Mouse (Mus musculus) adrenal gland, adult 18-20 months (tissue): ENCODE measurements around the gene Exosc5. TPM values are rescaled to one million over a fixed set of nuclear protein-coding genes. Genes with fewer than 3 reads are reported as not detected.
A peak's percentile ranks its signal among the peaks of the same experiment; 100 is the strongest.

Experiments
- DNase-seq, 2 experiments: peaks; one replicate each; pipeline ENCODE4 v3.0.0; 2021 to 2022; ENCODE audit warnings: low spot score in 2 of 2
- long read RNA-seq, 2 experiments: library from polyadenylated mRNA; stranded (forward); transcript quantifications; one replicate each; pipeline ENCODE4 v2.0.0; 2021
- total RNA-seq, 2 experiments: library from RNA; stranded (reverse); gene quantifications; 1 replicate in 1 of 2; 2 replicates in 1 of 2; pipeline ENCODE4 v1.2.3; 2021

The Exosc5 gene
- total RNA-seq, result 10 to 100 TPM; 38.0 to 49.3 TPM
- long read RNA-seq, experiment 1, transcript Exosc5-201 (6 exons, 1,020 nt), result major isoform, 16 of 18 reads
- long read RNA-seq, experiment 1, partial matches to known transcripts, result 0 of 18 reads
- long read RNA-seq, experiment 1, other reads (novel, unspliced or antisense), result 1 of 18 reads
- long read RNA-seq, experiment 2, transcript Exosc5-201 (6 exons, 1,020 nt), result major isoform, 65 of 69 reads
- long read RNA-seq, experiment 2, partial matches to known transcripts, result 1 of 69 reads
- long read RNA-seq, experiment 2, other reads (novel, unspliced or antisense), result 2 of 69 reads

DNA sequence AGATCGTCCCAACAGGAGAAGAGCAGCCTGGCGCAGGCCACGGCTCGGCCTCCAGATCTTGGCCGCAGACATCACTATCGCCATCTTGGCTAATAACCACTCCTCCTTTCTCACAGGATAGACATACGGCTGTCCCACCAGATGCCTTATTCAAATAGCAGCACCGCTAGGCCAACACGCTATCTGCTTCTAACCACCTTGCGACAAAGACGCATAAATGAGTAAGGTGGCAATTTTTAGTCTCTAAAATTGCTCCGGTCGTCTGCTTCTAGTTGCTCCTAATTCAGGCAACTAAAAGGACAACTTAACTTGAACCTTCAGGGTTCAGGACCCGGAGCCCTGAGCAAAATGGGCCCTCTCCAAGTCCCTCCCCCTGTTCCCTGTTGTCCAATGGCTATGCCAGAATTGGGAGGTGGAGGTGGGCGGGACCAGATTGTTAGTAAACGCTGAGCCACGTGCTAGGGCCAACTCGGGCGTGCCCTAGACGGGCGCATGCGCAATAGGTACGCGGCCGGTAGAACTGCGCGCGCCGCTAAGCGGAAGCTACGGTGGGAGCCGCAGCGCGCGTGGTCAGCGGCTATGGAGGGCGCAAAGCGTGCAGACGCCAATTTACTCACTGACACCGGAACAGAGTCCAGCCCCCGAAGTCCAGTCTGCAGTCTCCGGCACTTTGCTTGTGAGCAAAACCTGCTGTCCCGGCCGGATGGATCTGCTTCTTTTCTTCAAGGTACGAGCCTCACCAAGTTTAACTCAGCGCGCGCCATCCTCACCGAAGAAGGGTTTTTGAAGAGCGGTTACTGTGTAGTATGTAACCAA is at the start of gene Exosc5, which contains the start of gene Bckdha:
Gene Exosc5 (plus strand): TSS at position 508 of the 816 bp plus-strand sequence.
Gene Bckdha (minus strand): TSS at position 325 of the 816 bp plus-strand sequence.
- peak; percentile 95 for DNase-seq

DNA sequence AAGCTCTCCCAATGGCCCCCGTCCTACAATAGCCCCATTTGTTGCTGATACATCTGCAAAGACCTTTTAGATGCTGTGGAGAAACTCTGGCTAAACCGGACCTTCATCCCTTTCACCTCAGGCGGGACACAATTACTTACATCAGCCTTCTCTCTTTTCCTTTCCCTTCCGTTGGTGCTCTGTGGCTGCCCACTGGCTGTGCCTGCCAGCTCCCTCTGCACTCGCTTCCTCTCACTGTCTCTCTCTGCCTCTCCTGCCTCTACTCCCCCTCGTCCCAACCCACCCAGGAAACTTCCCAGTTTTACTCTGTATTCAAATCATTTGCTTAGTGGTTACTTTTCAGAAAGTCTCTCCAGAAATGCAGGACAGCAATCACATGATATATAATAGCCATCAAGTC is 48.9 kb upstream of the Exosc5 start:
- DNase-seq, result no peak

DNA sequence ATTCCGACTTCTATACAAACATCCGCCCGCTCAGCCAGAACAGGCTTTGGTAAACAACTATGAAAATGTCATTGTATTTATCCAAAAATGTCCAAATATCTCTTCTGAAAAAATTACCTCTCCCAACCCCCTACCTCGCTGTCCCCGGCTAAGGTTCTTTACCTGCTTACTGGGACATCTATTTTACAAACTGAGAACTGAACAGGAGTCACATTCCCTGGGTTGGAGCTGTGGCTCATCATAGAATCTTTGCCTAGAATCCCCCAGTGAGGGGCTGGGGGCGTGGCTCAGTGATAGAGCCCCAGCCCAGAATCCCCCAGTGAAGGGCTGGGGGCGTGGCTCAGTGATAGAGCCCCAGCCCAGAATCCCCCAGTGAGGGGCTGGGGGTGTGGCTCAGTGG is 47.5 kb upstream of the Exosc5 start:
- DNase-seq, result no peak

DNA sequence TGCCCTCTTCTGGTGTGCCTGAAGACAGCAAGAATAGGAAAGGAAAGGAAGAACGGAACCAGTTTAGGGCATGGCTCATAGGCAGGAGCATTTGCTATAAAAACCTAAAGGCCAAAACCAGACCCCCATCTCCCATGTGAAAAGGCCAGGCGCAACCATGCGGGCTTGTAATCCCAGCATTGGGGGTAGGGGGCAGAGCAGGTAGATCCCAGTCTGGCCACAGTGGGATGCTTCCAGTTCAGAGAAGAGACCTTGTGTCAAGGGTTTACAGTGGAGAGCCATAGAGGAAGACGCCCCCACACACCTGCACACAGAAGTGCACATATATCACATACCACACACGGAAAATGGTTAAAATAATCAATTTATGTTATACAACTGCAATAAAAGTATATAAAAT is 44.9 kb upstream of the Exosc5 start:
- no peak for DNase-seq

DNA sequence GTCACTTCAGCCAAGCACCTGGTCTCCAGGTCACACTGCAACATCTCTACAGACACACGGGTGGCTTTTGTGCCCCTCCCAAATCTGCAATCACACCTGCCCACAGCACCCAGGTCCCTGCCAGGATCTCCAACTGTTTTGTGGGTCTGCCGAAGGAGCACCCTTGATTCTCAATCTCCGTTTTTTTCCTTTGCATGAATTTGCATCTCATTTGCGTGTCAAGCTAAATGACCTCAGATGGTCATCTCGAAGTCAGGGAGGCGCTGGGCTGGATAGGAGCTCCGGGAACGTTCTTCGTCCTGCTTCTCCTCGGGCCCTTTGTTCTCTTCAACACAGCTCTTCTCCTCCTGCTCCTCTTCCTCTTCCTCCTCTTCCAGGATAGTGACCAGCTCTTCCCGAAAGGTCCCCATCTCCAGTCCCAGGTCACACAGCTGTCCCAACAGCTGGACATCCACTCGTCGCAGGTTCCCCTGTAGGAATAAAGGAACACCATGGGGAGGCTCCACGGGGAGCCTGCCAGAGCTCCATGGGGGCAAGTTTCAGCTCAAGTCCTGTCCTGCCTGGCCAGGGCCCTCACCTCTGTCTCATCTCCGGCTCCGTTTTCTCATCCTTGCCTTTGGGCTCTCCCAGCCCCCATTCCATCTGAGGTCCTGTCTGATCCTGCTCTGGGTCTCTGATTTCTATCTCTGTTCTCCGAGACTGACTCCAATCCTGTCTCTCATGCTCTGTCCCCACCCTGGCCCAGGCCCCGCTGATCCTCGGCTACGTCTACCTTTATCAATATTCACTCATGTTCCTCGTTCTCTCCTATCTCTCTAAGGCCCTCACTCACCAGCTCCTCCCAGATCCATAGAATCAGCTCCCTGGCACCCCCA is 43.9 kb upstream of the Exosc5 start:
- no peak for DNase-seq

DNA sequence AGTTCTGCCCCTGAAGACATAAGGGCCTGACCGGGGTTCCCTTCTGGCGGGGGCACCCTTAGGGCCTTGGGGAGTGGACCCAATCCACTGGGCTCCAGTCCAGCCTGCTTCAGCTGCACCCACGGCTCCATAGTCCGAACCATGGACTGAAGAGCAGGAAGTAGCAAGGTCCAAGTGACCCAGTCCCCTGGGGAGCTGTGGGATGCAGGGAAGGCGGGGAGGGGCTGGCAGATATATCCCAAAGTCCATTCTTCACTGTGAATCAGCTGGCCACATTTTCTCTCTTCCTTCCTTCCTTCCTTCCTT is 43.3 kb upstream of the Exosc5 start, which contains the start of gene Erich4:
Gene Erich4 (minus strand): TSS at position 187 of the 306 bp plus-strand sequence.
- DNase-seq, result peak in 1 of 2 experiments; percentile 12

DNA sequence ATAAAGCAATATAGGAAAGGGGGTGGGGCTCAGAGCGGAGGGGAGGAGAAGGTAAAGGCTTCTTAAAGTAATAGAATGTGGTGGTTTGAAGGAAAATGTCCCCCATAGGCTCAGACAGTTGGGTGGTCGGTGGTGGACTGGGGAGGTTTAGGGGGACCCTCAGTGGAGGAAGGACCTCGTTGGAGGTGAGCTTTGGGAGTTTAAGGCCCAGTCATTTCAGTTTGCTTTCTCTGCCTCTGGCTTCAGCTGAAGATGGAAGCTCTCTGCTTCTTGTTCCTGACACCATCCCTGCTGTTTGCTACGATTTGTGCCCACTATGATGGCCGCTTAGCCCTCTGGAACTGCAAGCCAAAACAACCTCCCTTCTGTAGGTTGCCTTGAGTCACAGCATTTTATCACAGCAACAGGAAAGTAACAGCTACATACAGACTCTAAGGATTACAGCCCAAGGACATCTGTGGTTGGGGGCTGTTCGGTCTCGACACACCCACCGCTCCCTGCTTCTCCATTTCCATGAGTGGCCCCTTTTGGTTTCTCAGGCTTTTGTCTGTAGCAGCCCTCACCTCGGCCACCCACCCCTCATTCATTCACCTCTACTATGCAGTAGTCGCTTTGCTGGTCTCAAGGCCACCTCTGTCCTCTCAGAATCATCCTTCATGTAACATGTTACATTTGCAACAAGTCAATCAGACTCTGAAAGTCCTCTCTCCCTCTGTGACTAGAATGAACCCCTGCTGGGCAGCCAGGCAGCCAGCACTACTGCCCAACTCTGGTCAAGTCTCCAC is 41.4 kb upstream of the Exosc5 start:
- peak in 1 of 2 experiments; percentile 16 for DNase-seq

DNA sequence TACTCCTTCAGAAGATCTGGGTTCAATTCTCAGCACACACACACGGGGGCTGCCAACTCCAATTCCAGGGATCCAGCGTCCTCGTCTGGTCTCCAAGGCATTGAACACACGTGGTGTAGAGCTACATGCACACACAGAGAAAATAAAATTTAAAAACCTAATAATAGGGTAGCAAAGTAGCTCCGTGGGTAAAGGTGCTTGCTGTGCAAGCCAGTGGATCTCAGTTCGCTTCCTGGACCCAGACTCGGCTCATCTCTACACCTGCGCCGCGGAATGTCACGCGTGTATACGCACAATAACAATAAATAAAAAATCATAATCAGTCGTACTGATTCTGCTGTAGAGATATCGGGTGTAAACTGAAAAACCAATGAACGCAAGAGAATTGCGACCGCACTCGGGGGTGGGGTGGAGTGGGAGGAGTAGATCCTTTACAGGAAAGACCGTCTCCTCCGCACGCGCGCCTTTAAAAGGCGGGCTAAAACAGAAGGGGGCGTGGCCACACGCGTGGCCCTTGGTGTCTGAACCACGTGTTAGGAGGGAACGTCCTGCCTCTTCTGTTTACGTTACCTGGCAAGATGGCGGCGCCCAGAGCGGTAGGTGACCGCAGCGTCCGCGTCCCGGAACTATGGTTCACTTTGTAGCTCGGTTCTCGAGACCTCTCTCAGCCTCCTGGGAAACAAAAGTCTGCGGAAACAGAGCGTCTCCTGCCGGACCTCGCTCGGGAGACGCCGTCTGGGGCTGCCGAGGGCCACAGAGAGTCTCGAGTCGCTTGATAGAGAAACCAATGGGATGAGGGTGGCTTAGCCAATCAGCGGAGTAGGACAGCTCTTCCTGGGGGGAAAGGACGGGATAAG is 39.9 kb upstream of the Exosc5 start, which contains the start of gene Dmac2:
Gene Dmac2 (plus strand): TSS at position 550 of the 857 bp plus-strand sequence.
- DNase-seq, result peak; percentile 89 to 91

DNA sequence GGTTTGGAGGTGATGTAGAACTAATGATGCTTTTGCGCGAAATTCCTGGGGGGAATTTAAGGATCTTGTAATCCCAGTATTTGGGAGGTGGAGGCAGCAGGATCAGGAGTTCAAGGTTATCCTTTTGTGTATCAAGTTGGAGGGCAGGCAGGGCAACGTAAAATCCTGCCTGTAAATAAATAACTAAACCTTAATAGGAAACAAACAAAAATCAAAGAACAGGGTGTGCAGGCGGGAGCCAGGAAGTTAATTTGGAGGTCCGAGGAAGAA is 39.3 kb upstream of the Exosc5 start:
- DNase-seq, result no peak

DNA sequence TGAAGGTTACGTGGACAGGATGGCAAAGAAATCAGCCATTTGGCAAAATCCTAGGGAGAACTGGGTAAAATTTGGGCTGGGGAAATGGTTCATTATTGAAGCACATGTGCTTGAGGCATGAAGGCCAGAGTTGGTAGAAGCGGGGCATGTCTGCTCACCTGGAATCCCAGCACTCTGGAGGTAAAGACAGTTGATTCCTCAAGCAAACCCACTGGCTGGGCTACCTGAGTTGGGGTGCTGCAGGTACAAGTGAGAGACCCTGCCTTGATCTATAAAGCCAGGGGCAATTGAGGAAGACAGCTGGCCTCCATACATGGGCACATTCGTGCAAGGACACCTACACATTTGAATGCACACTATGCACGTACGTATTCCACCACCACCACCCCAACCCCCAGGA is 38.9 kb upstream of the Exosc5 start:
- DNase-seq, result peak in 1 of 2 experiments; percentile 9

DNA sequence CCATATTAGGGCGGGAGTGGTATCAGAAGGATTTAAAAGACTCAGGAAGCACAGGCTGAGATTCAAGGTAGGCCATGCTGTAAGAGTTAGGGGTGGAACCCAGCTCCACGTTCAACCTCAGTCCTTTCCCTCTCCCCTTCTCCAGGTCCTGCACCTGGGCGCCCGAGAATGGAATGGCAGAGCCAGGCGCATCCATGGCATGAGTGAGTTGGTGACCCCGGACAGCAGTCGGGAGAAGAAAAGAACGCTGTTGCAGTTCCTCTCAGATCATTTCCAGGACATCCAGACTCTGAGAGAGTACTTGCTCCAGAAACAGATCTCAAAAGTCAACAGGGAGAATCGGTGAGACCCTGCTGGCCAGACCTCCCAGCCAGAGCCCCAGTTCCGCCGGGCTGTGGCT is 38.2 kb upstream of the Exosc5 start:
- peak in 1 of 2 experiments; percentile 19 for DNase-seq

DNA sequence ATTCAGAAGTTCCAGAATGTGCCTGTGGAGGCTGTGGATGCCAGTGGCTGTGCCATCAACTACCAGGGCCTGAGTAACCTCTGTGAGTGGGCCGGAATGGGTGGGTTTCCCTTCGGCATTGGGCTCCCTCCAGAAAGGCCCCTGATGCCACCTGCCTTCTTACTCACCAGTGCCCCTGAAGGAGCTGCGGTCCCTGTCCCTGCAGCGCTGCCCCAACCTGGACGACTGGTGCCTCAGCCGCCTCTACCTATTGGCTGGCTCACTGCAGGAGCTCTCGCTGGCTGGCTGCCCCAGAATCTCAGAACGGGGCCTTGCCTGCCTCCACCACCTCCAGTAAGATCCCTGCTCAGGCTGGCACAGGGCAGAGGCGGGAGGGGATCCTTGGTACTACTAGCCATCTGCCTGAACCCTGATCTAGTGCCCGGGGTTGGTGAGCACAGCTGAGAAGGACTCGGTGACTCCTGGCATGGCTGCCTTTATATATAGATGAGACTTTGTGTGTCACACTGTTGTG is 35.0 kb upstream of the Exosc5 start:
- no peak for DNase-seq

DNA sequence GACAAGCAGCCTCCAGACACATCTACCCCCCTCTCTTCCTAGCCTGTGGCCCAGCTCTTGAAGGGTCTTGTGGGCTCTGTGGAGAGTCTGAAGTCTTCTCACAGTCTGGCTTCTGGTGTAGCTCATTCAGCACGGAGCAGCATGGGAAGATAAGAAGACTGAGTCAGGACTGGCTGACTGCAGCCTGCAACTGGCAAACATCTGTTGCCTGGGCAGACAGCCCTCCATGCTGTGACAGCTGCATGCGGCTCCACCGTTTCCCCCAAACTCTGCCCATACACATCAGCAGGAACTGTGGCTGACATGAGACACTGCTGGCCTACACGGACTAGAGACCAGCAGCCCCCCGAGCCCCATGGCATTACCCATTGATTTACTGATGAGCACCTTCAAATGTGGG is 34.1 kb upstream of the Exosc5 start:
- DNase-seq, result no peak

DNA sequence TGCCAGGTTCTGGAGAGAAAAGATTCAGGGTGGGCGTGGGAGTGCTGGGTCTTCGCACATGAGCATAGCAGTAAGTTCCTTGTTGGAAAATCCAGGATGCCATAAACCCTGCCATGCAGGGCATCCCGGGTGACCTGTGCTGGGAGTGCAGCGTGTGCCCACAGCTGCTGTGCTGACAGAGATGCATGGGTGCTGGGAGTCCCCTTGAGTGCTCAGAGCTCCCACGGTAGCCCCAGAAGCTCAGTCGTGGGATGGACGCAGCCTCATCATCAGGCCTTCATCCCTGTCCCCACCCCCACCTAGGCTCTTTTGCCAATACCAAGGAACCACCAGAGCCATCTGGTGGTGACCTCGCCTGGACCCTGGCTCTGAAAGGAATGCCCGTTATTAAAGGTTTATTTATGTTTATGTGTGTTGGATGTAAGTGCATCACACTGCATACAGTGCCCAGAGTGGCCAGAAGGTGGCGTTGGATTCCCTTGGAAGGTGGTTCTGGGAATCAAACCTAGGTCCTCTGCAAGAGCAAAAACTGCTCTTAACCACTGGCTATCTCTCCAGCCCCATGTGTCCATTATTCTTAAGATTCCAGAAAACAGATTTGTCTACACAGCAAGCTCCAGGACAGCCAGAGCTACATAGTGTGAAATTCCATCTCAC is 33.2 kb upstream of the Exosc5 start:
- no peak for DNase-seq

DNA sequence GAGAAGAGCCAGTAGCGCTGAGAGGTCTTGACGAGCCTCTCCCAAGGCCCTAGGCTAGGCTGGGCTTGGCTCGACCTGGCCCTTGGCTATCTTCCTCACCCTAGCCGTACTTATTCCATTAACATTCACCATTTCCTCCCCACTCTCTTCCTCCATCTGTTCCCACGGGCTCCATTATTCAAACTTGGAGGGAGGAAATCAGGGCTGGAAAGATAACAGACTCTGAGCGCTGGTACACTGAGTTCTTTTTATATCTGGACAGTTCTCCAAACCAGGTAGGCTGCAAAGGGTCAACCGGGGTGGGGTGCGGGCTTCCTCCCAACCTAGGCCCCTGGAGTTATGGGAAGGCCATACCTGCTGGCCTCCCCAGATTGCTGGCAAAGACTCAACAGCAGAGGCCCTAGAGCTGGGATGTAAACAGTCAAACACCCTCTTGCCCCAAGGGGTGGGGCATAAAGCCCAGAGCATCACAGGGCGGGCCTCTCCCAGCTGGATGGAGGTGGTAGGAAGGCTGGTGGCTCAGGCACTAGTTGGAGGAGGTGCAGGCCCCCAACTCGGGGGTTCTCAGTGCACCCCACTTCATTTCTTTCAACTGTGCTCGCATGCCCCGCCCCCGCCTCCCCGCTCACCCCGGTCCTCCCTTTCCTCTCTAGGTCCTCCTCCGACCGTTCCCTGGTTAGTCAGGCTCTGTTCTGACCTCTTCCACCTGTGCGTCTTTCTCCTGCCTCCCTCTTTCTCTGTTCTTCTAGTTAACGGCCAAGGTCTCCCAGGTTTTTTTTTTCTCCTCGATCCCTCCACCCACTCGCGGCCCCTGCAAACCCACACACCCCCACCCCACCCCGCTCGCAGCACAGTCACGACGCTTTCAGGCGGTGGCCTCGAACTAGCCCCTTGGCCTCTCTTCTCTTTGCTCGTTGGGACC is 32.2 kb upstream of the Exosc5 start, which contains the start of gene B3gnt8:
Gene B3gnt8 (plus strand): TSS at position 146 of the 922 bp plus-strand sequence.
- DNase-seq, result no peak

DNA sequence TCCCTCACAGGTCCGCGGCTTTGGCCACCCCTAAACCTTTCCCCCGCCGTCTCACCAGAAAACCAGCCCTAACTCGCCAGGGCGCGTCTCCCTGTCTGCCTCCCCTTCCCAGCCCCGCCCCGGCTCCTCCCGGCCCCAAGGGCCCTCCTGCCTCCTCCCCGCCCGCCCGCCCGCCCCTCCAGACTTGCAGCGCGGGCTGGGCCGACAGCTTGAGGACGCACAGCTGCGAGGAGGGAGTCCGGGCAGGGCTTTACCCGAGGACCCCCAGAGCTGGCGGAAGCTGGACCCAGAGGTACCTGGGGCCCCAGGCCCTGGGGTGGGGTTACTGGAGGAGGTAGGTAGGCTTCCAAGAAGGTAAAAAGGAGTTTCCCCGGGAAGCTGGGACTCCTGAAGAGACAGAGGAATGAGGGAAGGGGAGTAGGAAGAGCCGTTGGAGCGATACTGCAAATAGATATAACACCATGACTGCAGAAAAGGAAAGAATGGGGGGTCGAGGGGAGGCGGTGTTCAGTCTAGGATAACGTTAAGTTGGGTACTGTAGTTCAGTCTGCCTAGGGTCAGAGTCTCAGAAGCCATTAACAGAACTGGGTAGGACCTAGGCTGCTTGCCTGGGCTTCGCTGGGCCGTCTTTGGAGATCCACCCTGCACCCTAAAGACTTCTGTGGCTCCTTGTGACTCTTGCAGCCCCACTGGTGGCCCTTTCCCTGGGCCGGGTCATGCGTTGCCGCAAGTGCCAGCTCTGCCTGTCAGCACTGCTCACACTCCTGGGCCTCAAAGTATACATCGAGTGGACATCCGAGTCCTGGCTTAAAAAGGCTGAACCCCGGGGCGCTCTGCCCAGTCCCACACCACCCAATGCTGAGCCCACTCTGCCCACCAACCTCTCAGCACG is 31.3 kb upstream of the Exosc5 start:
- DNase-seq, result peak; percentile 58 to 60

DNA sequence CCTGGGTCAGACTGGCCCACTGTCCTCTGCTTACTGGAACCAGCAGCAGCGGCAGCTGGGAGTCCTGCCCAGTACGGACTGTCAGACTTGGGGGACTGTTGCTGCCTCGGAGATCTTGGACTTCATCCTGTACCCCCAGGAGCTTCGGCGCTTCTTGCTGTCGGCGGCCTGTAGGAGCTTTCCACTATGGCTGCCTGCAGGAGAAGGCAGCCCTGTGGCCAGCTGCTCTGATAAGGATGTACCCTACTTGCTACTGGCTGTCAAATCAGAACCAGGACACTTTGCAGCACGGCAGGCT is 30.7 kb upstream of the Exosc5 start:
- no peak for DNase-seq
